Mouse (Mus musculus) NIH3T3 (cell line): Measurements from ENCODE around the gene Vwa3b.
"Not testable (repeated sequence)": the region's sequence is repeated elsewhere in the genome, so short reads cannot be mapped to it uniquely, and the experiment has no call there.

Source experiments
- DNase-seq: peaks from one replicate; pipeline ENCODE4 v3.0.0-alpha.2; 2012; ENCODE audit warnings: low read depth

Gene Vwa3b

DNA sequence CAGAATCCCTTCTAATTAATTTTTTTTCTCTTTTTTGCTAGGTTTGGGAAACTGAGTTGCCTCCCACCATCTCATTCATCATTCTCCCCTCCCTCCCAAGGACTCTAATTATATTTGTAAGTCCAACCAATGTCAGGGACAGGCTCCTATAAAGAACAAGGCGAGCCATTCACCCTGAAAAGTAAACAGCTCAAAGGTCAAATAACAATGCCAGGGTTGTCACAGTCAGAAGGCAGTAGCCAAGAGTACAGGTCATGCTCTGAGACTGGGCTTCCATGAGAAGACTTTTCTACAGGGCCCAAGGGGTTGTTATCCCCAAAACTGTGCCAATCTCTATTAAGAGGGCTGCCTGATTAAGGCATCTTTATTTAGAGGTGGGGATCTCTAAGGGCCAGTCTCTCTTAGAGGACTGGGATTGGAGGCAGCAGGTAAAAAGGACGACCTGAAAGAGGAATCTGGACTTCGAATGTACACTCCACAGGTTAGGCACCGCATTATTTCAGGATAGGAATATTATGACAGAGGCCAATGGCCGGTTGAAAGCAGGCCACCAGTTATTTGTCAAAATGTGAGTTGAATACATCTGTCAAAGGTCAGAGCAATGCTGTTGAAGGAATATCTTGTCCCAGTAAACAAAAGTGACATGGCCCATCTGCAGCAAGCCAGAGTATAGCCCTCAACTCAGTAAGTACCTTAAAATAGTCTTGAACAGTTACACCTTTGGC, at the start of gene Vwa3b:
Gene Vwa3b, plus strand, starts transcription at position 635 of the 725 bp plus-strand sequence.
- no peak for DNase-seq

DNA sequence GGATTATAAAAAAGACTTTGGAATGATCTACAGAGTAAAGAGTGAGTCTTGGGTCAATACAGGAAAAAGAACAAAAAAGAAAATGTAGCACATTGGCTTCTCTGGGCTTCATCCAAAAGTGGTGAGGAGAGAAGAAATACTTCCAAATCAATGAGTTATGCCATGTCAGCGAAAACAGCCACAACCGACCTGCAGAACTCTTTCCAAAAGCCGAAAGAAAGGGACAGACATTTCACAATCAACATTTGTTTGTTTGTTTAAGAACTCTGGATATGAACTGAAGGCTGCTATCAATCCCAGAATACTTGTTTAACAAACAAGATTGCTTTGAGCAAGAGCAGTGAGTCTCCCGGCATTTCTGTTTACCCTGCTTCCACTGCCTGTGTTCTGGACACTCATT, 49.6 kb upstream of the Vwa3b start:
- no peak for DNase-seq

DNA sequence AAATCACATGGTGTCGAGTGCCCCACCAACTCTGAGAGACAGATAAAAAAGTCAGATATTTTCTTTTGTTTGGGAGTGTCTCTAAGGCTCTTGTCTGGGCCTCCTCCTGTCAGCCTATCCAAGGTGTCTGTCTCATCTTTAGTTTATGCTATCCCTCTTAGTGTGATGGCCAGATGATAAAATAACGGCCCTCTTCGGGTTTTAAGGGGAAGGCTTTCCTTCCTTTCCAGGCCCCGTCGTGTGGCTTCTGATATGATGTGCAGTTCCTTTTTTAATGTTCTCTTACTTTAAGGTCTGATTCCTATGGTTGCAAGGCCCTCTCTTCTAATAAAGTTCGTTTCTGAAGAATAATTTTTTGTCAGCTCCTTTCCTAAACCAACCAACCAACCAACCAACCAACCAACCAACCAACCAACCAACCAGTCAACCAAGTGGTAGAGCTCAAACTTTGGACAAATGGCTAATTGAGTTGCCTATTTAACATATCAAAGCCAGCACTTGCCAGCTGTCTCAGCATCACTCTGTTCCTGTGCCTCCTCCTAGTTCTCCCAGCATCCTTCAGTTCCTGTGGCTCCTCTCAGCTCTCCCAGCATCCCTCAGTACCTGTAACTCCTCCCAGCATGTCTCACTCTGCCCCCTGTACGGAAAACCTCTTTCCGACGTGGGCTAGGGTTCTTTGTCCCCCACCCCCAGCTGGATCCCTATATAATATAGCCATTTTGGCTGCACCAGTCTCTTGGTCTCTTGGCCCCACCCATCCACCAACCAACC, 44.0 kb upstream of the Vwa3b start:
- DNase-seq = no peak

DNA sequence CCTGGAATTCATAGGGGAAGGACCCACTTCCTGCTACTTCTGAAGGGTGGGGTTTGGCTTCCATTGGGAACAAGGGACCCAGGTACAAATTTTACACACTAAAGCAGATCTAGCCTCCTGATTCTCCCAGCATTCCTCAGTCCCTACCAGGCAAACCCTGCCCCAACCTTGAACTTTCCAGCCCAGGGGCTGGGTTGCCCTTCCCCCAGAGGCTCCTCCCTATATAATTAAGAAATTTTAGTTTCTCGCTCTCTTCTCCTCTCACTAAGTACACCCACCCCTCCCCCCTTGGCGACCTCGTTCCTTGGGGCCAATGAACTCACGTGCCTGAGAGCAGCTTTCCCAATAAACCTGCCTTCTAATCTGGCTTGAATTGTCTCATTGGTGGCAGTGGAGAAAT, 42.6 kb upstream of the Vwa3b start:
- DNase-seq = no peak

DNA sequence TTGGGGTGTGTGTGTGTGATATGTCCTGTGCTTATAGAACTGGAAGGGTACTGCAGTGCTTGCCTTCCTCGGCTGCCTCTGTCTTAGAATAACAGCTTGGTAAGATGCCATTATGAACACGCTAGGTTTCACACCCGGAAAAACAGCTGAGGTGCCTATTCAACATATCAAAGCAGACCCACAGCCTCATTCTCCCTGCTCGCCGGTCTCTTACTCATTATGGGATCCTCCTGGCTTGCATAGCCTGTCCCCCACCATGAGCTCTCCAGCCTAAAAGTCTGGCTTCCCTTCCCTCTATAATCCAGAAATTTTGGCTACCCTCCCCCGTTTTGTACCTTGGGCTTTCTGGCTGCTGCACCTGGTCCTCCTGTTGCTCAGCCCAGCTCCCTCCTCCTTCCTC, 42.0 kb upstream of the Vwa3b start:
- no peak for DNase-seq

DNA sequence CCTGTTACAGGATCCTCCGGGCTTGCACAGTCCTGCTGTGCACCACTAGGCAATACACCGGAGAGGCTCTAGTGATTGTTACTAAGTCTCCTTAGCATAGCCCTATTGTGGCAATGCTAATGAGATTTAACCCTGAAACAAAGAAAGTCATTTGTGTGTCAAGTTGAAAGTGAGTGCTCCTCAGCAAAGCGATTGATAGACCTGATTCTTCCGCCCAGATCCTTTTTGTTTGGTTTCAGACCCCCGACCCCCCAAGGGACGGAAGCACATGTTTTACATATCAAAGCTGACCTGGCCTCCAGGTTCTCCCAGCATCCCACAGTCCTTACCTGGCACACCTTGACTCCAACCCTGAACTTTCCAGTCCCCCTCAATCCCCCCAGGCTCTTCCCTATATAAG, 40.5 kb upstream of the Vwa3b start:
- no peak for DNase-seq

DNA sequence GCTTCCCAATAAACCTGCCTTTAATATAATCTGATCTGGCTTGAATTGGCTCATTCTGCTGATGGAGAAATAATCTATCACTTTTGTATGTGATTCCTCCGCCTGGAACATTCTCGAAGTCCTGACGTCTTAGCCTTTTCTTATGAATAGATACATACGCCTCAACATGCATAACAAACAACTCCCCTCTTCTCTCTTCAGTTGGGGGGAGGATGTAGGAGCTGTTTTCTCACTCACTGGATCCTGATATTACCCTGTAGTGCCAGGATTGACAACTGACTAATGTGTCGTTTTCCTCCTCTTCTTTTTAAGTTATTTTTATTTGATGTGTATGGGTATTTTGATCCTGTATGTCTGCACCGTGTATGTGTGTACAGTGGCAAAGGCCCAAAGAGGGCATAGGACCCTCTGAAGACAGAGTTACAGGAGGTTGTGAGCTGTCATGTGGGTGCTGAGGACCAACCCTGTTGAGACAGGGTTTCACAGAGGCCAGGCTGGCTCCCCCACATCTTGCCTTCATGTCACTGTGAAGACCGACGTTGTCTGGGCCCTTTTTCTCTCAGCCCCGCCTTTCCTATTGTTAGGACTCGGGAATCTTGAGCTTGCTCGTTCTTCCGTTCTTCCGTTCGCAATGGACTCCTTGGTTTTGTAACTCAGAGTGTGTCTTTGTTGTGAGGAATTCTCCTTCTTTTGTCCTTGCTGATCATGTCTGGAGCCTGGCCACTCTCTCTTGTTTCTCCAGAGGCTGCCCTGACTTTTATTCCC, 39.8 kb upstream of the Vwa3b start:
- DNase-seq = no peak

DNA sequence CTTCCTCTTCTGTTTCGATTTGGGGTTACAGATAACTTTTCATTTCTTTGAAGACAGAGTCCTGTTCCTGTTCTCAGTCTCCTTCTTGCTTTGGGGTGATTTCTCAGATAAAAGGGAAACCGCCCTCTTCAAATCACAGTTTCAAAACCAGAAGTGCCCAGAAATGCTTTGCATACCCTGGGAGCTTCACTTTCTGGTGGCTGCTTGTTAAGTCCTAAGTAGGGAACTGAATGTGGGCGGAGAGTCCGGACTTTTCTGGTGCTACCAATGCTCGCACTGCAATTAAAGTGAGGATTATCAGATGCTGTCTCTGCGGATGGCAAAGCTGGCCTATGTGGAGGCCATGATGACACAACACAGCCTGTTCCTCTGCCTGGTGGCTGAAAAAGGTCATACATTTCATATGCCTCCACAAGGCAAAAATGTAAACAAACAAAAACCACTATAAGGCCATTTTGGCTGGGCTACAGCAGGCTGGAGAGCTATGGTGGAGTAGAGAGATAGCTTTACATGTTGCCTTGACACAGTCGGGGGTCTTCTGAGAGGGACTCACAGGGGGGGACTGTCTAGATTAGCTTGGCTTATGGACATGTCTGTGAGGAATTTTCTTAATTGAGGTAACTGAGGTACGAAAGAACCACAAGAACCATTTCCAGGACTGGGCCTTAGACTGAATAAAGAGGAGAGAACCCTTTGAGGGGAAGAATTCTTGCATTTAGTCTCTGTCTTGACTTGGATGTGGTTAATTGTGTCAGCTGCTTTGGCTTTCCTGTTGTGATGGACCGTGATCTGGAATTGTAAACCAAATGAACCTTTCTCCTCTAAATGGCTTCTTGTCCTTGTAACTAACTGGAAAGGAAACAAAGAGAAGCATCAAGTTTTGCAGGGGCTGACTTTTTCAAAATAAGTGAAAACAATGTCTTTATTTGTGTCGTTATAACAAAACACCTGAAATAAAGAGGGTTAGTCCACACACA, 38.9 kb upstream of the Vwa3b start:
- no peak for DNase-seq

DNA sequence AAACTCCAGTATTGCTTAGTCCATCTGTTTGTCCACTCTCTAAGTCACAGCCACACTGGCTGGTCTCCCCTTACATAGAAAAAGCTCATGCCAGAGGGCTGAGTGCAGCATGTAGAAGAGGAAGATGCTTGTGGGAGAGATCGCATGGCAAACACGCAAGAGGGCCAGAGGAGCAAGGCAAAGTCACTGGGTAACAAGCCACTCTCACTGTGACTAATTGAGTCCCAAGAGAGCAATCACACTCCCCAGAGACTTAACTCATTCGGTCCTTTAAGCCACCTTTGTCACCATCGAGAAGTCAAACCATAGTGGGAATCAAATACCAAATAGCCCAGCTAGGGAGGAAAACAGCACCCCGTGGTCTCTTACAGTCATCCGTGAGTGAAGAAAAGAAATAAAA, 38.2 kb upstream of the Vwa3b start:
- DNase-seq = no peak

DNA sequence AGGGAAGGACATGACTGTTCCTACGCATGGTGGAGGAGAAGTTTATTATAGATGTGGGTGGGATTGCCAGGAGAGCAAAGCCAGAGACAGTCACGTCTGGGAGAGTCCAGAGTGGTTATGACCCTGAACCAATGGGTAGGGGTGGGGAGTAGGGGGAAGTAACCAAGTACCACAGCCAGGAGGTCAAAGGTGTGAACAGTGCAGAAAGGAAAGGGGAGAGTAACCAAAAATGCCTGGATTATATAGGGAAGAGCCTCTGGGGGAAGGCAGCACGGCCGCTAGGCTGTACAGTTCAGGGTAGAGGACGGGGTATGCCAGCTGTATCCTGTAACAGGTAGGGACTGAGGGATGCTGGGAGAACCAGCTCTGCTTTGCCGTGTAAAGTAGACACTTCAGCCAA, 37.8 kb upstream of the Vwa3b start:
- DNase-seq = no peak

DNA sequence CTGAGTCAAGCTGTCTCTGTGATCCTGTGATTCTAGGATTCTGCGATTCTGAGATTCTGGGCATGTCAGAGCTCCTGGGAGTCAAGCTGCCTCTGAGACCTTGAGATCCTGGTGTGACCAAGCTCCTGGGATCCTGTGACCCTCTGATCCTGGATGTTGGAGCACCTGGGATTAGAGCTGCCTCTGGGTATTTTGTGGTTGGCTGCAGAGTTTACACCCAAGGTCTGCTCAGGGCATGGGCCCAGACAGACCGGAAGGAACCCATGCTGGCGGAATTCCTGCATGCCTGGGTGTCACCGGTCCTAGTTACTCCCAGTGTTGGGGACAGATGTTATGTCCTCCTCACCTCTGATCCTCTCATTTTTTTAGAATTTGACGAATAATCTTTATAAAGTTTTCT, 32.1 kb upstream of the Vwa3b start:
- no peak for DNase-seq

DNA sequence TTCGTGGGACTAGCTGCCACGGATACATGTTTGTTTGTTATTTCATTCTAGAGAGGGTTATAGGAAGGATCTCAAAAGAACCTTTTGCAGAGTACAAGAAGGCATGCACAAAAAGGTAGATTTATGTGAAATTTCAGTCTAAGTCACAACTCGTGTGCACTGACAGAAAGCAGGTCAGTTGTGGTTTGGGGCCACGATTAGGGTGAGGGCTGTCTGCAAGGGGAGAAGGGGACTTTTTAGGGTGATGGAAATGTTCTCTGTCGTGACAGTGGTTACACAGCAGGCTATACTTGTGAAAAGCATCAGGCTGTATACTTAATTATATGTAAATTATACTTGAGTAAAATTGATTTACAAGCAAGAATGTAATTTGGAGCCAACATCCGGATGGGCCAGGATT, 30.6 kb upstream of the Vwa3b start:
- DNase-seq = no peak

DNA sequence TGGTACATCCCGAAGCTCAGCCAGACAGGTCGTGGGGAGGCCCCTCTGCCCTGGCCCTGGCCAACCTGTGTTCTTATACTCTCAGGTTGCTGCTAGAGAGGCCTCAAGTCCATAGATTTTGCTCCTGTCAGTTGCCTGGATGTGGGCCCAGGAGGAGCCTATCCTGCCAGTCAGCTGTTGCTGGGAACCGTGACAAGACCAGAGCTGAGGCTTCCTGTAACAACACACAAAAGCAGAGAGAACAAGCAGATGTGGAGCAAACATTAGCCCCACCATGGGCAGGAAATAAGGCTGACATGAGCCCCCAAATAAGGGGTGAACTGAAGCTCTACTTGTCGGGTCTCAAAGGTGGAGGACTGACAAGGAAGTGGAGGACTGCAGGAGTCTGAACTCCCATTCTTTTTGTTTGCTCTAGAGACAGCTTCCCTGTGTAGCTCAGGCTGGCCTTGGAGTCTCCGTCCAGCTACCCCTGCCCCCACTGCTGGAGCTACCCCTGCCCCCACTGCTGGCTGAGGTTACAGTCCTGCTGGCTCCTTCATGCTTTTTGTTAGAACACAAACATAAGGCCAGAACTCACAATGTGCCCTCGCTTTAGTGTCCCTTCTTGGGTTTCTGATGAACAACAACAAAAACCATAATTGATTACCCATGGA, 29.7 kb upstream of the Vwa3b start:
- peak; percentile 45 for DNase-seq

DNA sequence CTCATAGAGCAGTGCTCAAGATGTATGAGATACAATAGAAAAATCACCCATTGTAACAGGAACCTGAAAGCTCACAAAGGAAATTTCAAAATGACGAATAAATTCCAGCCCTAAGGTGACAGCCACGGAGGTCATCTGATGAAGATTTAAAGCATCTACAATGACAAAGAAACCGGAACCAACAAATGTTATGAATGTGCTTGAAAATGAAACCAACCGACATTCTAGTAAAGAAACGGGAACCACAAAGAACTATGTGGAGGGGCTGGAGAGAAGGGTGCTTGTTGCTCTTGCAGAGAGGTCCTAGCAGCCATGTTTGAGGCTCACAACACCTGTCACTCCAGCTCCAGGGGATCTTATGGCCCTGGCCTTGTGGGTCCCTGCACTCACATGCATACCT, 26.1 kb upstream of the Vwa3b start:
- DNase-seq = no peak

DNA sequence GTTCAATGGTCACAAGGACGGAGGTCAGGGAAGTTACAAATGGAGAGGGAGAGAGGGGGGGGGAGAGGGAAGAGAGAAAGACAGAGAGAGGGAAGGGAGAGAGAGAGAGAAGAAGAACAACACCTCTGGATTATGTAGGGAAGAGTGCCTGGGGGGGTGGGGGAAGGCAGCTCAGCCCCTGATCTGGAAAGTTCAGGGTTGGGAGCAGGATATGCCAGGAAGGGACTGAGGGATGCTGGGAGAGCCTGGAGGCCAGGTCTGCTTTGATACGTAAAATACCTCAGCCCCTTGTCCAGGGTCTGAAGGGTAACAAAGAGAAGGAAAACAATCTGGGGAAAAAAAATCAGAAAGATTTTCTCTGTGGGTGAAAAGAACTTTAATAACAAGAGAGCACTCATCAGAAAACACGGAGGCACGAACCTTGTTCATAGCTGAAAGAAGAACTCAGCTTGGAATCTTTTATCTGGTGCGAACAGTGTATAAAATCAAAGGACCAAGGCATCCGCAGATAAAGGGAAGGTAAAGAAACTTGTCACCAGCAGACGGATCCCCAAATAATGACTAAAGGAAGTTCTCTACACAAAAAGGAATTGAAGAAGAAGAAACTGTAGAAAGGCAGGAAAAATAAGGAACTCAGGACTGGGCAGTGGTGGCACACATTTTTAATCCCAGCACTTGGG, 24.6 kb upstream of the Vwa3b start:
- no peak for DNase-seq

DNA sequence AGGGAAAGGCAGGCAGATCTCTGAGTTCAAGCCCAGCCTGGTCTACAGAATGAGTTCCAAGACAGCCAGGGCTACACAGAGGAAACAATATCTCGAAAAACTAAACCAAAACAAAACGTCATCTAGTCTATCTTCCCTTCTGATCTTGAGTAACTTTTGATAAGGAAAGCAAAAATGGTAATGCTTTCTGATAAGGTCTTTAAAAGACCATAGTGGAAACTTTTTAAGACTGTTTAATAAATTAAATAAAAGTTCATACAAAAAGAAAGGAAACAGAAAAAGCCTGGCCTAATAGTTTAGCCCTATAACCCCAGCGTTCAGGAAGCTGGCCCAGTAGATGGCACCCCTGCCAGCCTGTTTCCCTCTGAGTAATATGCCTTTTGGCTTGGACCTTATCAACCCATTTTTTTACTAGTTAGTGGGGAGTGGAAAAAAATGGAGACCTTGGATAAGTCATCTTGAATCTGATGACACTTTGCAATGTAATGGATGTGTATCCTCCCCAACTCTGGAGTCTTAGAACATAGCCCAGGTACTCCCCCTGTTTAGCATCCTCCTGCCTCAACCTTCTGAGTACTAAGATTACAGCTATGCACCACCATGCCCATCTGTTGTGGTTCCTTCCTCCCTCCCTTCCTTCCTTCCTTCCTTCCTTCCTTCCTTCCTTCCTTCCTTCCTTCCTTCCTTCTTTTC, 23.9 kb upstream of the Vwa3b start:
- no peak for DNase-seq

DNA sequence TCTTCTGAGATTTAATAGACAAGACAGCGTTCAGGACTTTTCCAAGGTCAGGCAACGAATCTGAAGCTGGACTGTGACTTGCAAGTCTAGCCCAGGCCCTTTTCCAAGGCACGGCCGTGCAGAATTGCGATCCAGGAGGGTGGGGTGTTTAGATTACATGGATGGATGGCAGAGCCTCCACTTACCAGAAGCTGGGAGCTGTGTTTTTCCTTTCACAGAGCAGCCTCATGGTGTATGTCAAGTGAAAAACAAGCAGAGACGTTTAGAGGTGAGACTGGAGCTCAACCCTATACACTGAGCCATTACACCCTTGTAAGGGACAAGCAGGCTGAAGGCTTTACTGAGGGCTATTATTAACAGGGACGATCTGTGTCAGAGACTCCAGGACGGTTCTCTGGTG, 21.9 kb upstream of the Vwa3b start:
- DNase-seq = no peak

DNA sequence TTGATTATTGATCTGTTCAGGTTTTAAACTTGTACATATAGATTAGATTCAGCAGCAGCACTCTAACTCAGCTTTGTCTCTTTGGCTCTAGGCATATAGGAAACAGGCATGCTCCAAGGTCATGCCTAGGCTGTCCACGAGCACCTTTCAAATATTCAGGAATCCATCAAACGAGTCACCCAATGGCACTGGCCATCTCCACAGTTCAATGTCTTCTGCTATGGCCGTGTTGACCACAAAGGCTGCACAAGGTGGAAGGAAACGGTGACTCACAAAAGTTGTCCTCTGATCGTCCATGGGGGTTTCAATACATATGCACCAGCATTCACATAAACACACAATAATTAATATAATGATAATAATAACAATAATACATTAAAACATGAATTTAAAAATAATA, 21.4 kb upstream of the Vwa3b start:
- DNase-seq = no peak

DNA sequence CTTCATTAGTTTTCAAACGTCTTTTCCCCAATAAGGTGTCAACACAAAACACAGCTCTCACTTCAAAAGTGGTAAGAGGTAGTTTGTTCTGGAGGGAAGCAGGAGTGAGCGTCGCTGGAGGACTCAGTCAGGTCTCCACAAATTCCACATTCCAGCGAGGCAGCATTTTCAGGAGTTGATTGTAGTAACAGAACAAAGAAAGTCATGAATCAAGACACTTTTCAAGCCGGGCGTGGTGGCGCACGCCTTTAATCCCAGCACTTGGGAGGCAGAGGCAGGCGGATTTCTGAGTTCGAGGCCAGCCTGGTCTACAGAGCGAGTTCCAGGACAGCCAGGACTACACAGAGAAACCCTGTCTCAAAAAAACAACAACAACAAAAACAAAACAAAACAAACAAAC, 19.9 kb upstream of the Vwa3b start:
- not testable (repeated sequence) for DNase-seq

DNA sequence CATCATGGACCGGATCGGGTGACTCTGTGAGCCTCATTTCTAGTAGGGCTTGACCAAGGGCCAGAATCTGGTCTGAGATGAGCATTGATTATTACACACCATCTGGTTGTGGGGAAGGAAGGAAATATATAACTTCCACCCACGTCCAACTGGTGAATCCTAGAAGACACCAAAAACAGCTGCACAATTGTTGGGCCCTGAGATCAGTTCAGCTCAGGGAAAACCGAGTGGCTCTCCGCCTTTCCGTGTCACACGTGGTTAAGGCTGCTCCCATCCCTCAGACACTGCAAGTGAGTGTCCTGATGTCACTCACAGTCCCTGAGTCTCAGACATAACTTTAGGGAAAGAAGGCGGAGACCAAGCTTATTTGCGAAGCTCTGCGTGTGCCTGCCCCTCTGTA, 16.5 kb upstream of the Vwa3b start:
- no peak for DNase-seq
